Mouse (Mus musculus) liver, adult 2 months (tissue): ENCODE measurements at regions not wholly inside any gene's neighbourhood (a gene's known extent, or its start where the extent isn't known, plus 50 kb on each side); places are given as distances from the start of the nearest gene placed in this dataset.

Source experiments
- DNase-seq: peaks from one replicate; pipeline ENCODE4 v3.0.0-alpha.2; 2011; ENCODE audit warnings: low read depth, low spot score; ENCODE audit errors: extremely low read depth
- H3K27ac ChIP-seq: fragments of 200-500 bp; replicated peaks from 2 replicates; pipeline ENCODE4 v1.5.1; 2012; ENCODE audit warnings: low read depth, mild to moderate bottlenecking, control low read depth, inconsistent platforms, low read length; ENCODE audit not compliant: insufficient read depth
- H3K27me3 ChIP-seq: fragments of 200-500 bp; 2 replicates; pipeline ENCODE4 v1.6.1; 2012; ENCODE audit warnings: mild to moderate bottlenecking, moderate library complexity, low read length, inconsistent platforms; ENCODE audit not compliant: control insufficient read depth, insufficient read depth
- H3K36me3 ChIP-seq: fragments of 200-500 bp; 2 replicates; pipeline ENCODE4 v1.6.1; 2012; ENCODE audit warnings: low read length, inconsistent platforms; ENCODE audit not compliant: control insufficient read depth, insufficient read depth
- H3K4me1 ChIP-seq: fragments of 200-500 bp; 2 replicates; pipeline ENCODE4 v1.6.1; 2011; ENCODE audit warnings: low read length; ENCODE audit not compliant: control insufficient read depth, insufficient read depth
- H3K4me3 ChIP-seq: fragments of 200-500 bp; 2 replicates; pipeline ENCODE4 v1.5.1; 2011; ENCODE audit warnings: low read depth, mild to moderate bottlenecking, control low read depth, low read length, moderate library complexity; ENCODE audit not compliant: insufficient read depth
- H3K79me2 ChIP-seq: fragments of 200-500 bp; 2 replicates; pipeline ENCODE4 v1.6.1; 2012; ENCODE audit warnings: inconsistent platforms, mild to moderate bottlenecking, low read length, moderate library complexity; ENCODE audit not compliant: control insufficient read depth, insufficient read depth
- H3K9ac ChIP-seq: fragments of 200-500 bp; 2 replicates; pipeline ENCODE4 v1.6.1; 2012; ENCODE audit warnings: low read depth, mild to moderate bottlenecking, control low read depth, inconsistent platforms, low read length
- CTCF ChIP-seq: fragments of 200-500 bp; IDR thresholded peaks from 2 replicates; pipeline ENCODE4 v1.5.1; 2011; ENCODE audit warnings: low read depth, low read length, control low read depth
- POLR2A ChIP-seq: fragments of 200-500 bp; IDR thresholded peaks from 2 replicates; pipeline ENCODE4 v1.6.1; 2011; ENCODE audit warnings: low read length, control low read depth; ENCODE audit not compliant: insufficient read depth; ENCODE audit errors: extremely low read depth
- WGBS: fragments of 180-500 bp; shearing (Covaris S2); methylation state at CpG from one replicate; pipeline ENCODE4 v1.1.7; 2018; 5-methylcytosine and 5-hydroxymethylcytosine counted together

DNA sequence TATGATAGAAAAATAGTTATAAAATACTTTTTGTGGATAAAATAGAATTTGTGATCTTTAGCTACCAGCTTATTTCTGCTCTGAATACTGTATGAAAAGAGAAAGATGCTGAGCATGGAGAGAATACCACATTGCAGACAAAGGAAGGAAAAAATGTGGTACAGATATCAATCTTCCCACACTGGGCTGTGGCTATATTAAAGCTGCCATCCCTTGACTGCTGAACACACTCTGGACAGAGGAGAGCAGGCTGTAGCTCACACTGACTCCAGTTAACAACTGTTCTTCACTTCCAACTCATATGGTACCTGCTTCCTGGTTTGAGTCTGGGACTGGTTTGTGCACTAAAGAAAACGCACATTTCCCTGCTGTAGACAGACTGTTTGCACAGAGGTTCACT, 76.7 kb upstream of the Try4 start:
- Histone ChIP-seq H3K9ac (no peak overlapping the region), H3K36me3 (no peaks in the 10 kb centered on the region), H3K27ac (no peak overlapping the region), H3K4me3 (no peak overlapping the region), H3K4me1 (no peaks in the 10 kb centered on the region), H3K27me3 (no peaks in the 10 kb centered on the region), H3K79me2 (no peaks in the 10 kb centered on the region)
- TF ChIP-seq CTCF, result no peak
- no peak for TF ChIP-seq POLR2A
- DNase-seq, result no peak
- WGBS, result 39% methylated on average over 1 of the region's 1 CpGs

DNA sequence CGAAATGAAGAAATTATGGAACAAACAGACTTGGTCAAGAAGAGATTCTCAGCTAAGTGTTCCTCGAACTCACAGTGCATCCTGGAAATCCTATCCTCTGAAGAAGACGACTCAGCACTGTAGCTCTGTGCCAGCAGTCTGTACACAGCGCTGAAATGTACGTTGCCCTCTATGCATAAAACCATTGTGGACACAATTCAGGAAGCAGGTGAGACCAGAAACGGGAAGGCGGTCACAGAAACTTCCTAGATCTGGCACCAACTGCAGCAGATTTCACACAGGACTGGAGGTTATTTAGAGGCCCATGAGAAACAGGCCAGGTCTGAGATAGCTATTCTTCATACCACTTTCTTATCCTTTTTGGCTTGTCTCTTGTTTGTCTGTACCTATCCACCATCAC, 83.7 kb upstream of the Try4 start:
- 76% methylated on average over 7 of the region's 7 CpGs for WGBS
- no peak for DNase-seq
- TF ChIP-seq CTCF (no peak), POLR2A (no peak)
- Histone ChIP-seq H3K4me3 (no peak overlapping the region), H3K36me3 (no peaks in the 10 kb centered on the region), H3K9ac (no peak overlapping the region), H3K27me3 (no peaks in the 10 kb centered on the region), H3K79me2 (no peaks in the 10 kb centered on the region), H3K27ac (no peak overlapping the region), H3K4me1 (no peaks in the 10 kb centered on the region)

DNA sequence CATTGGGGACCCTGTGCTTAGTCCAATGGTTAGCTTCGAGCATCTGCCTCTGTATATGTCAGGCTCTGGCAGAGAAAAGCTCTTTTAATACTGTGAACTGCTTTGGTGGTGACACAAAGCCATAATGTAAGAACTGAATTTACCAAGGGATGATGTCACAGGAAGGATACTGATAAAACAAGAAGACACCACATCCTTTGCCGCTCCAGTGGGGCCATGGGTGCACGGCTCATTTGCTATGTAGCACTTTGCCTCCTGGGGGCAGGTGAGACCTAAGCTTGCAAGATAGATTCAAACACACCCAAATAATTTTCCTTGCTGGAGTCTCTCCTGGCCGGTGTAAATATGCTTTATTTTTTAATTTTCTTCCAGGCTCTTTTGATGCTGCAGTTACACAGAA, 86.2 kb upstream of the Try4 start:
- DNase-seq, result no peak
- WGBS, result 88% methylated on average over 4 of the region's 4 CpGs
- Histone ChIP-seq H3K4me3 (no peak overlapping the region), H3K27me3 (no peaks in the 10 kb centered on the region), H3K4me1 (no peaks in the 10 kb centered on the region), H3K27ac (no peak overlapping the region), H3K9ac (no peak overlapping the region), H3K79me2 (no peaks in the 10 kb centered on the region), H3K36me3 (no peaks in the 10 kb centered on the region)
- no peak for TF ChIP-seq POLR2A
- TF ChIP-seq CTCF, result no peak

DNA sequence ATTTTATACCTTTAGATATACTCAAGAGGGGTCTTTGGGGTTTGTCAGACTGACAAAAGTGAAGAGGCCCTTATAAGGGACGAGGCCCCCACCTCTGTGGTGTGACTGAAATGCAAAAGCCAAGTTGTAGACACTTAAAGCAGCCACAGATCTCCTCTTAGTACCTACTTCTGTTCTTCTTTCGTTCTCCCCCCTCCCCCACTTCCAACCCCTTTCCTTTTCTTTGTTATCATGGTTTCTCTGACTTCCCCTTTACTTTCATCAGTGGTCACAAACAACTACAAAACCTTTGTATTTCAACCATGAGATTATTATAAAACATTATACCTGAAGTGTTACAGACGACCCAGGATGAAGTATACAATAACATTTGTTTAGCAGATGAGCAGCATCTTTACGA, 96.2 kb upstream of the Try4 start:
- H3K27ac ChIP-seq, result no peak overlapping the region
- H3K27me3 ChIP-seq, result no peaks in the 10 kb centered on the region
- WGBS, result 56% methylated on average over 4 of the region's 4 CpGs
- no peaks in the 10 kb centered on the region for H3K79me2 ChIP-seq
- H3K9ac ChIP-seq, result no peak overlapping the region
- TF ChIP-seq CTCF (no peak), POLR2A (no peak)
- H3K4me1 ChIP-seq, result no peaks in the 10 kb centered on the region
- no peak for DNase-seq
- H3K36me3 ChIP-seq, result no peaks in the 10 kb centered on the region
- no peak overlapping the region for H3K4me3 ChIP-seq

DNA sequence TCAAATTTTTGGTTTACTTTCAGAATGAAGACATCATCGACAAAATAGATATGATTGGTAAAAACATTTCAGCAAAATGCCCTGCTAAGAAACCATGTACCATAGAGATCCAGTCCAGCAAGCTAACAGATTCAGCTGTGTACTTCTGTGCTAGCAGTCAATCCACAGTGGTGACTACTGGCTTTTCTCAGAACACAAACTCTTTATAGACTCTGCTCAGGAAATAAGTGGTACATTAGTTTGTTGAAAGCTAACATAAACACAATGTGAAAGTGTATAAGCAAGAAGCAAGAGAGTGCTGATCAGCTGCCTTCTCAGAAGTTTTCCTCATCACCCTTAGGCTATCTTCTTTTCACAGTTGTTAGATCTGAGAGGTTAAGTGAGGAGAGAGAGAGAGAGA, 99.2 kb upstream of the Try4 start:
- Histone ChIP-seq H3K79me2 (no peaks in the 10 kb centered on the region), H3K4me1 (no peaks in the 10 kb centered on the region), H3K4me3 (no peak overlapping the region), H3K36me3 (no peaks in the 10 kb centered on the region), H3K27me3 (no peaks in the 10 kb centered on the region), H3K27ac (no peak overlapping the region), H3K9ac (no peak overlapping the region)
- no peak for TF ChIP-seq POLR2A
- no peak for TF ChIP-seq CTCF
- DNase-seq, result no peak
- WGBS, result 92% methylated on average over 1 of the region's 1 CpGs

DNA sequence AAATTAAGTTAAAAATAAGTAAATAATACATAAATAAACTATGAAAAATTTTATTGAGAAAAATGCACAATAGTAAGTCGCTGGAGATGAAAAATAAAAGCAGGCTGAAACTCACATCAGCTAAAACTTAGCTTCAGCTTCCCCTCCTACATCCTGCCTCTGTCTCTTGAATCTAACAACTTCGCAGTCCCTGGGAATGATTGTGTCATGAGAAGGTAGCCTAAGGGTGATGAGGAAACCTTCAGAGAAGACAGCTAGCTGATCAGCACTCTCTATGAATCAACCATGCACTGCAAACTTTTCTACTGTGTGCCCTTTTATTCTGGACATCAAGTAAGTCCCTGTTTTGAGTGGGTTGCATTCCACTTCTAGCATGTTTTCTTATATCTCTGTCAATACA, 99.8 kb upstream of the Try4 start:
- Histone ChIP-seq H3K4me3 (no peak overlapping the region), H3K27me3 (no peaks in the 10 kb centered on the region), H3K27ac (no peak overlapping the region), H3K79me2 (no peaks in the 10 kb centered on the region), H3K36me3 (no peaks in the 10 kb centered on the region), H3K4me1 (no peaks in the 10 kb centered on the region), H3K9ac (no peak overlapping the region)
- DNase-seq, result no peak
- TF ChIP-seq POLR2A, result no peak
- TF ChIP-seq CTCF, result no peak
- 72% methylated on average over 2 of the region's 2 CpGs for WGBS
